Mouse (Mus musculus) embryonic facial prominence, embryonic 12.5 days (tissue): ENCODE results near the gene Cabcoco1. TPM values are rescaled to one million over a fixed set of nuclear protein-coding genes. Genes with fewer than 3 reads are reported as not detected.

ENCODE experiments used
- ATAC-seq: fragments of 200-750 bp; cut with Nextera tagmentation; 2 replicates; pipeline ENCODE4 v1.8.0; 2017; ENCODE audit not compliant: insufficient number of reproducible peaks, insufficient read depth, low FRiP score, low TSS enrichment
- H3K27ac ChIP-seq: fragments of 300-500 bp; sonication (generic); 2 replicates; pipeline ENCODE4 v1.5.1; 2016; ENCODE audit warnings: mild to moderate bottlenecking
- H3K27me3 ChIP-seq: fragments of 300-500 bp; sonication (generic); 2 replicates; pipeline ENCODE4 v1.6.1; 2016; ENCODE audit warnings: mild to moderate bottlenecking, moderate library complexity
- H3K36me3 ChIP-seq: fragments of 300-500 bp; sonication (generic); 2 replicates; pipeline ENCODE4 v1.6.1; 2016; ENCODE audit warnings: mild to moderate bottlenecking
- H3K4me1 ChIP-seq: fragments of 300-500 bp; sonication (generic); 2 replicates; pipeline ENCODE4 v1.6.1; 2016
- H3K4me2 ChIP-seq: fragments of 300-500 bp; sonication (generic); replicated peaks from 2 replicates; pipeline ENCODE4 v1.6.1; 2016; ENCODE audit warnings: mild to moderate bottlenecking, moderate library complexity
- H3K4me3 ChIP-seq: fragments of 300-500 bp; sonication (generic); 2 replicates; pipeline ENCODE4 v1.5.1; 2016; ENCODE audit warnings: mild to moderate bottlenecking
- H3K9ac ChIP-seq: fragments of 300-500 bp; sonication (generic); 2 replicates; pipeline ENCODE4 v1.6.1; 2016; ENCODE audit warnings: mild to moderate bottlenecking, moderate library complexity
- H3K9me3 ChIP-seq: fragments of 300-500 bp; sonication (generic); 2 replicates; pipeline ENCODE4 v1.6.1; 2016; ENCODE audit warnings: mild to moderate bottlenecking, moderate library complexity
- WGBS: fragments of 180-500 bp; shearing (Covaris S2); methylation state at CpG from one replicate; pipeline ENCODE4 v1.1.7; 2016; 5-methylcytosine and 5-hydroxymethylcytosine counted together
- polyA plus RNA-seq: library from polyadenylated mRNA; unstranded; fragments of >200 nt; fragmentation: Nextera tagmentation; extraction: Ambion mirVana; gene quantifications from 2 replicates; pipeline ENCODE4 v1.2.1, GENCODE M21; 2016

The Cabcoco1 gene
- polyA plus RNA-seq, 1 experiment from 2014 or later, result 0.63 TPM

GRCm38 (mm10) chr10:68431346-68431745 is 110.3 kb downstream of the Cabcoco1 start:
- Histone ChIP-seq H3K36me3 (no peaks in the 10 kb centered on the region), H3K4me2 (no peak overlapping the region), H3K9ac (no peak overlapping the region), H3K27me3 (no peaks in the 10 kb centered on the region), H3K27ac (no peak overlapping the region), H3K4me1 (peaks cover 18% of the 10 kb centered on the region; the same call in 1 of the 2 replicates), H3K9me3 (0 out of 2 replicates have a peak, but pooled peaks cover 4% of the 10 kb centered on the region), H3K4me3 (no peak overlapping the region)
- no peak for ATAC-seq
- 89% methylated on average over 6 of the region's 6 CpGs for WGBS

- no peaks in the 10 kb centered on the region for H3K27me3 ChIP-seq
- no peak overlapping the region for H3K4me2 ChIP-seq
- H3K27ac ChIP-seq, result no peak overlapping the region
- 91% methylated on average over 13 of the region's 13 CpGs for whole genome bisulfite sequencing
- H3K9me3 ChIP-seq, result 0 out of 2 replicates have a peak, but pooled peaks cover 8% of the 10 kb centered on the region
- H3K4me3 ChIP-seq, result no peak overlapping the region
- peaks cover 18% of the 10 kb centered on the region; the same call in 1 of the 2 replicates for H3K4me1 ChIP-seq
- no peak overlapping the region for H3K9ac ChIP-seq
- no peaks in the 10 kb centered on the region for H3K36me3 ChIP-seq
- no peak for ATAC-seq
Measured at GRCm38 (mm10) chr10:68430929-68431328, 110.8 kb downstream of the Cabcoco1 start.

- no peaks in the 10 kb centered on the region for H3K4me1 ChIP-seq
- H3K36me3 ChIP-seq, result no peaks in the 10 kb centered on the region
- 86% methylated on average over 7 of the region's 7 CpGs for WGBS
- H3K9me3 ChIP-seq, result no peaks in the 10 kb centered on the region; the same call in 1 of the 2 replicates
- H3K4me3 ChIP-seq, result no peak overlapping the region
- no peak overlapping the region for H3K4me2 ChIP-seq
- H3K9ac ChIP-seq, result no peak overlapping the region
- H3K27me3 ChIP-seq, result no peaks in the 10 kb centered on the region
- no peak overlapping the region for H3K27ac ChIP-seq
- no peak for ATAC-seq
Measured at GRCm38 (mm10) chr10:68420393-68420920, 121.2 kb downstream of the Cabcoco1 start.

GRCm38 (mm10) chr10:68419893-68420292 is 121.8 kb downstream of the Cabcoco1 start:
- Histone ChIP-seq H3K27me3 (no peaks in the 10 kb centered on the region), H3K36me3 (no peaks in the 10 kb centered on the region), H3K27ac (no peak overlapping the region), H3K9ac (no peak overlapping the region), H3K4me1 (no peaks in the 10 kb centered on the region), H3K4me2 (no peak overlapping the region), H3K4me3 (no peak overlapping the region), H3K9me3 (no peaks in the 10 kb centered on the region; the same call in 1 of the 2 replicates)
- ATAC-seq, result no peak
- 61% methylated on average over 2 of the region's 2 CpGs for WGBS

GRCm38 (mm10) chr10:68417074-68417790 is 124.5 kb downstream of the Cabcoco1 start:
- H3K9ac ChIP-seq, result no peak overlapping the region
- no peak overlapping the region for H3K4me2 ChIP-seq
- no peaks in the 10 kb centered on the region; the same call in 1 of the 2 replicates for H3K9me3 ChIP-seq
- no peak overlapping the region for H3K27ac ChIP-seq
- H3K4me3 ChIP-seq, result no peak overlapping the region
- ATAC-seq, result no peak
- H3K4me1 ChIP-seq, result no peaks in the 10 kb centered on the region
- no peaks in the 10 kb centered on the region for H3K27me3 ChIP-seq
- 91% methylated on average over 13 of the region's 13 CpGs for WGBS
- H3K36me3 ChIP-seq, result no peaks in the 10 kb centered on the region

- Histone ChIP-seq H3K4me3 (no peak overlapping the region), H3K4me2 (no peak overlapping the region), H3K9me3 (no peaks in the 10 kb centered on the region), H3K9ac (no peak overlapping the region), H3K4me1 (no peaks in the 10 kb centered on the region), H3K27ac (no peak overlapping the region), H3K27me3 (no peaks in the 10 kb centered on the region), H3K36me3 (no peaks in the 10 kb centered on the region)
- 82% methylated on average over 4 of the region's 4 CpGs for WGBS
- ATAC-seq, result no peak
Measured at GRCm38 (mm10) chr10:68405936-68406335, 135.8 kb downstream of the Cabcoco1 start.

- H3K36me3 ChIP-seq, result no peaks in the 10 kb centered on the region
- no peak overlapping the region for H3K27ac ChIP-seq
- no peak overlapping the region for H3K4me2 ChIP-seq
- 74% methylated on average over 8 of the region's 8 CpGs for WGBS
- no peak overlapping the region for H3K4me3 ChIP-seq
- no peak overlapping the region for H3K9ac ChIP-seq
- H3K9me3 ChIP-seq, result no peaks in the 10 kb centered on the region
- no peaks in the 10 kb centered on the region for H3K27me3 ChIP-seq
- no peak for ATAC-seq
- peaks cover 5% of the 10 kb centered on the region; the same call in 1 of the 2 replicates for H3K4me1 ChIP-seq
Measured at GRCm38 (mm10) chr10:68396786-68397185, 144.9 kb downstream of the Cabcoco1 start.

- Histone ChIP-seq H3K9ac (no peak overlapping the region), H3K27me3 (no peaks in the 10 kb centered on the region), H3K4me1 (peaks cover 5% of the 10 kb centered on the region; the same call in 1 of the 2 replicates), H3K27ac (no peak overlapping the region), H3K9me3 (no peaks in the 10 kb centered on the region), H3K4me3 (no peak overlapping the region), H3K36me3 (no peaks in the 10 kb centered on the region), H3K4me2 (no peak overlapping the region)
- ATAC-seq, result no peak
- WGBS, result 30% methylated on average over 2 of the region's 2 CpGs
Measured at GRCm38 (mm10) chr10:68396083-68396482, 145.6 kb downstream of the Cabcoco1 start.

- no peaks in the 10 kb centered on the region for H3K9me3 ChIP-seq
- ATAC-seq, result no peak
- no peak overlapping the region for H3K4me3 ChIP-seq
- H3K36me3 ChIP-seq, result no peaks in the 10 kb centered on the region
- H3K4me2 ChIP-seq, result no peak overlapping the region
- WGBS, result 54% methylated on average over 4 of the region's 4 CpGs
- no peak overlapping the region for H3K9ac ChIP-seq
- H3K4me1 ChIP-seq, result peaks cover 5% of the 10 kb centered on the region; the same call in 1 of the 2 replicates
- H3K27me3 ChIP-seq, result no peaks in the 10 kb centered on the region
- no peak overlapping the region for H3K27ac ChIP-seq
Measured at GRCm38 (mm10) chr10:68391640-68392039, 150.1 kb downstream of the Cabcoco1 start.

GRCm38 (mm10) chr10:68388802-68389201 is 152.9 kb downstream of the Cabcoco1 start:
- H3K27me3 ChIP-seq, result no peaks in the 10 kb centered on the region
- no peak for ATAC-seq
- H3K36me3 ChIP-seq, result no peaks in the 10 kb centered on the region
- H3K9ac ChIP-seq, result no peak overlapping the region
- no peak overlapping the region for H3K4me2 ChIP-seq
- WGBS, result 80% methylated on average over 4 of the region's 4 CpGs
- H3K4me1 ChIP-seq, result no peaks in the 10 kb centered on the region
- H3K4me3 ChIP-seq, result no peak overlapping the region
- H3K27ac ChIP-seq, result no peak overlapping the region
- H3K9me3 ChIP-seq, result no peaks in the 10 kb centered on the region

GRCm38 (mm10) chr10:68388138-68388537 is 153.6 kb downstream of the Cabcoco1 start:
- no peak overlapping the region for H3K4me2 ChIP-seq
- 82% methylated on average over 7 of the region's 7 CpGs for WGBS
- ATAC-seq, result no peak
- no peak overlapping the region for H3K9ac ChIP-seq
- H3K36me3 ChIP-seq, result no peaks in the 10 kb centered on the region
- no peaks in the 10 kb centered on the region for H3K4me1 ChIP-seq
- no peaks in the 10 kb centered on the region for H3K27me3 ChIP-seq
- H3K4me3 ChIP-seq, result no peak overlapping the region
- no peaks in the 10 kb centered on the region for H3K9me3 ChIP-seq
- H3K27ac ChIP-seq, result no peak overlapping the region
